Mouse (Mus musculus) skeletal muscle tissue, postnatal 0 days (tissue): ENCODE measurements around the gene Havcr2. TPM values are rescaled to one million over a fixed set of nuclear protein-coding genes. Genes with fewer than 3 reads are reported as not detected.

Experiments
- polyA plus RNA-seq: library from polyadenylated mRNA; unstranded; fragments of >200 nt; fragmentation: Nextera tagmentation; extraction: Ambion mirVana; gene quantifications from 2 replicates; pipeline ENCODE4 v1.2.1, GENCODE M21; 2015

The Havcr2 gene
- polyA plus RNA-seq = 0.15 and 0.18 TPM in 2 replicates

DNA sequence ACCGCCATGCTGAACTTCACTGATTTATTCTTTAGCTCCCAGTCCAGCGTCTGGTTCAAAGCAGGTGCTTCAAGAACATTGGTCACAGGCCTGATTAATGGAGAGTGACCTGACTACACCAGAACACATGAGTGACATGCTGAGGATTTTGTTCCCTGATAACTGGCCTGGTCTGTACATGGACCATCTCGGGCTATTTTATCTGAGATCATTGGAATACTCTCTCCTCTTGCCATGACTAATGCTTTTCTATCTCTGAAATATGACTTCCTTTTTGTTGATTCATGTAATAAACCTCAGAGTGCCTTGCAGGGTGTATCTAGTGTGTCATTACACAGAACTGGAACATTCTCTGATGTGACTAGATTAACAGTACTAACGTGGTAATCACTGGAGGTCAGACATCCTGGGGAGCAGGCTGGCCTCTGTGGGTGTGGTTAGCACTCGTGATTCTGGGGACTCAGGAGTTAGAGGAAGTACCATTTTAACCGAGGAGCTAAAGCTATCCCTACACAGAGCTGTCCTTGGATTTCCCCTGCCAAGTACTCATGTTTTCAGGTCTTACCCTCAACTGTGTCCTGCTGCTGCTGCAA lies at the start of gene Havcr2:
Gene Havcr2 (plus strand): TSS at position 483 of the 593 bp plus-strand sequence.

DNA sequence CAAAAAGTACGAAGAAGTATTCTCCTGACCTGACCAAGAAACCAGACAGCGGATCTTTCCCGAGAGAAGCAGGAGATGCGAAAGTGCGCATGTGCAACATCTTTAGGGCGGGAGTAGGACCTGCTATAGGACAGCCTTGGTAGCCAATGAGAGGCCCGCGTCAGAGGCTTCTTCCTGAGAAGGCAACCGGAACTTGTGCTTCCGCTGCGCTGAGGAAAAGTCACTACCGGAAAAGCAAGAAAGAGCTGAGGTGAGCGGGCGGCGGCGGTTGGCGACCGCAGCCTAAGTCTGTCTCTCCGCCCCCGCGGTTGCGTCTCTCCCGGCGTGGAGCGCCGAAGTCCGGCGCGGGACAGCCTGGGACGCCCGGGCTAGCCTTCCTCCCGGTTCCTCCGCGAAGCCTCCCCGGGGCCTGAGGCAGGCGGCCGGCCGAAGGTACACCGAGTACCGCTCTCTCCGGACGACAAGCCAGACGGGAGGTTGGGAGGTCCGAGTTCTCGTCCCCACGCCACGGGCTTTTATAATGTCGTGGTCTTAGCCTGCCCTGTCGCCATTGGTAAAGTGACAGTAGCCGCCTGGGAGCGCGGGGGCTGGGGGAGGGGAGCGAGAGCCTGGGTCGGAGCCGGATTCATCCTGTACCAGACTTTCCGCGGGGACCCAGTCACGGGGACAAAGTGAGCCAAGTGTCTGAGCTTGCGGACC lies 17.8 kb upstream of the Havcr2 start, which contains the start of gene Med7:
Gene Med7 (plus strand): TSS at position 166 of the 699 bp plus-strand sequence.

DNA sequence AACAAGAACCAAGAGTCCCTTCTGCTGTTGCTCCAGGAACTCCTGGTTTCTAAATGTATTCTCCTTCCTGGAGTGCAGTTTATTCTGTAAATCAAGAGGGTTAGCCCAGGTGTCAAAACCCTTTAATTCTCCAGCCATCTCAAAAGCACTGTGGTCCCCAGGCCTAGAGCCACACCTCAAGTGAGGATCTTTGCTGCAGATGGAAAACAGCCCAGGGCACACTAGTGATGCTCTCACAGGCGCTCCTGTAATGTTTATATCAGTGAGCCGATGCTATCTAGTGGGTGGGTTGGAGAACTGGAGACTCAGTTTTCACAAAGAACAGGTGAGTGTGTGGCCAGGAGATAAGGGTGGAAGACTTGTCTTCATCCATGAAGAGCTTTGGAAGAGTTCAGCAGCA lies 69.2 kb downstream of the Havcr2 start, which contains the start of gene Gm12169:
Gene Gm12169 (plus strand): TSS at position 301 of the 400 bp plus-strand sequence.

Other genes with a start within 250 kb of the Havcr2 start
- 0.54 TPM in 1 of 2 replicates, not detected in the other for gene Fndc9, start 219.4 kb upstream of the Havcr2 start, polyA plus RNA-seq
- gene Cyfip2, start 142.1 kb upstream of the Havcr2 start, polyA plus RNA-seq = 1.1 and 1.7 TPM in 2 replicates
- 0.04 and 0.07 TPM in 2 replicates for gene Itk, start 65.4 kb upstream of the Havcr2 start, polyA plus RNA-seq
- gene Fam71b, start 58.4 kb upstream of the Havcr2 start, polyA plus RNA-seq = not detected in 2 replicates
- 36.2 and 38.5 TPM in 2 replicates for gene Med7, start 18.0 kb upstream of the Havcr2 start, polyA plus RNA-seq
- not detected in 2 replicates for gene Gm12169, start 69.3 kb downstream of the Havcr2 start, polyA plus RNA-seq
- not detected in 2 replicates for gene BC053393, start 116.6 kb downstream of the Havcr2 start, polyA plus RNA-seq
- not detected in 2 replicates for gene Dppa1, start 174.3 kb downstream of the Havcr2 start, polyA plus RNA-seq